Mouse (Mus musculus): ENCODE results near the gene Rcsd1. TPM values are rescaled to one million over a fixed set of nuclear protein-coding genes. Genes with fewer than 3 reads are reported as not detected.
A peak's percentile ranks its signal among the peaks of the same experiment; 100 is the strongest.

Rcsd1 gene
- polyA plus RNA-seq, 1 experiment from 2014 or later: 53.7 TPM

GRCm38 (mm10) chr1:165634151-165634884 is 75.2 kb downstream of the Rcsd1 start, which contains the start of gene Mpzl1:
Gene Mpzl1 (minus strand): TSS chr1:165634538.
- ATAC-seq (replicated peaks; ENCODE audit: low FRiP score, low read depth) (peak; percentile 99), DNase-seq (ENCODE audit: low spot score) (peak; percentile 99)
- peak within 1 kb of the TSS; percentile 76 for H3K4me2 ChIP-seq (ENCODE audit: low read length)
- WGBS: under 1% methylated on average over 67 of the region's 73 CpGs
- peak within 1 kb of the TSS; percentile 88 for H3K4me3 ChIP-seq (replicated peaks; ENCODE audit: low read depth, low read length)
- peaks cover 30% of the 10 kb centered on the region for H3K4me1 ChIP-seq (replicated peaks; ENCODE audit: insufficient read depth, low read length)
- H3K27ac ChIP-seq: peak within 1 kb of the TSS; percentile 97
- H3K9ac ChIP-seq (ENCODE audit: low read depth, low read length): peak within 1 kb of the TSS; percentile 95
- TF ChIP-seq CTCF (IDR thresholded peaks at IDR 0.05; ENCODE audit: low read depth): peak; percentile 40
- no peaks in the 10 kb centered on the region for H3K36me3 ChIP-seq (ENCODE audit: insufficient read depth, low read length)
- no peaks in the 10 kb centered on the region for H3K9me3 ChIP-seq (replicated peaks; ENCODE audit: low read length)
- H3K27me3 ChIP-seq (ENCODE audit: insufficient read depth, low read length): no peaks in the 10 kb centered on the region

- 1% methylated on average over 12 of the region's 12 CpGs for WGBS
- TF ChIP-seq CTCF (IDR thresholded peaks at IDR 0.05; ENCODE audit: low read depth): no peak
- H3K27me3 ChIP-seq (ENCODE audit: insufficient read depth, low read length): no peaks in the 10 kb centered on the region
- peak overlapping the region; percentile 88 for H3K4me3 ChIP-seq (replicated peaks; ENCODE audit: low read depth, low read length)
- H3K9ac ChIP-seq (ENCODE audit: low read depth, low read length): peak overlapping the region; percentile 95
- peaks cover 32% of the 10 kb centered on the region for H3K4me1 ChIP-seq (replicated peaks; ENCODE audit: insufficient read depth, low read length)
- DNase-seq (ENCODE audit: low spot score) (peak; percentile 53), ATAC-seq (replicated peaks; ENCODE audit: low FRiP score, low read depth) (no peak)
- no peak overlapping the region for H3K27ac ChIP-seq
- no peaks in the 10 kb centered on the region for H3K36me3 ChIP-seq (ENCODE audit: insufficient read depth, low read length)
- H3K4me2 ChIP-seq (ENCODE audit: low read length): peak overlapping the region; percentile 76
- no peaks in the 10 kb centered on the region for H3K9me3 ChIP-seq (replicated peaks; ENCODE audit: low read length)
Observed at GRCm38 (mm10) chr1:165633345-165633744, 76.2 kb downstream of the Rcsd1 start.

- DNase-seq (ENCODE audit: low spot score) (no peak), ATAC-seq (replicated peaks; ENCODE audit: low FRiP score, low read depth) (no peak)
- Histone ChIP-seq H3K27ac (no peak overlapping the region), H3K4me3 (replicated peaks; ENCODE audit: low read depth, low read length) (no peak overlapping the region), H3K9me3 (replicated peaks; ENCODE audit: low read length) (no peaks in the 10 kb centered on the region), H3K36me3 (ENCODE audit: insufficient read depth, low read length) (no peaks in the 10 kb centered on the region), H3K27me3 (ENCODE audit: insufficient read depth, low read length) (no peaks in the 10 kb centered on the region), H3K4me1 (replicated peaks; ENCODE audit: insufficient read depth, low read length) (peaks cover 34% of the 10 kb centered on the region), H3K9ac (ENCODE audit: low read depth, low read length) (no peak overlapping the region), H3K4me2 (ENCODE audit: low read length) (no peak overlapping the region)
- TF ChIP-seq CTCF (IDR thresholded peaks at IDR 0.05; ENCODE audit: low read depth): 0 out of 2 replicates have a peak, but pooled peaks have one; percentile 27
- 68% methylated on average over 8 of the region's 8 CpGs for WGBS
Observed at GRCm38 (mm10) chr1:165631136-165631535, 78.4 kb downstream of the Rcsd1 start.

GRCm38 (mm10) chr1:165629975-165630374 is 79.6 kb downstream of the Rcsd1 start:
- peaks cover 27% of the 10 kb centered on the region for H3K4me1 ChIP-seq (replicated peaks; ENCODE audit: insufficient read depth, low read length)
- no peak for ATAC-seq (replicated peaks; ENCODE audit: low FRiP score, low read depth)
- H3K27ac ChIP-seq: 0 out of 2 replicates have a peak overlapping the region, but pooled peaks have one; percentile 20
- TF ChIP-seq CTCF (IDR thresholded peaks at IDR 0.05; ENCODE audit: low read depth): no peak
- H3K4me3 ChIP-seq (replicated peaks; ENCODE audit: low read depth, low read length): no peak overlapping the region
- H3K27me3 ChIP-seq (ENCODE audit: insufficient read depth, low read length): no peaks in the 10 kb centered on the region
- no peaks in the 10 kb centered on the region for H3K9me3 ChIP-seq (replicated peaks; ENCODE audit: low read length)
- no peaks in the 10 kb centered on the region for H3K36me3 ChIP-seq (ENCODE audit: insufficient read depth, low read length)
- 41% methylated on average over 8 of the region's 8 CpGs for WGBS
- no peak overlapping the region for H3K9ac ChIP-seq (ENCODE audit: low read depth, low read length)
- no peak for DNase-seq (ENCODE audit: low spot score)
- H3K4me2 ChIP-seq (ENCODE audit: low read length): peak overlapping the region; percentile 9; the same call in 1 of the 2 replicates

- Histone ChIP-seq H3K4me2 (ENCODE audit: low read length) (no peak overlapping the region), H3K9ac (ENCODE audit: low read depth, low read length) (no peak overlapping the region), H3K4me3 (replicated peaks; ENCODE audit: low read depth, low read length) (no peak overlapping the region), H3K36me3 (ENCODE audit: insufficient read depth, low read length) (no peaks in the 10 kb centered on the region), H3K9me3 (replicated peaks; ENCODE audit: low read length) (no peaks in the 10 kb centered on the region), H3K27me3 (ENCODE audit: insufficient read depth, low read length) (no peaks in the 10 kb centered on the region), H3K4me1 (replicated peaks; ENCODE audit: insufficient read depth, low read length) (peaks cover 27% of the 10 kb centered on the region), H3K27ac (no peak overlapping the region)
- WGBS: 82% methylated on average over 1 of the region's 1 CpGs
- DNase-seq (ENCODE audit: low spot score): no peak
- no peak for ATAC-seq (replicated peaks; ENCODE audit: low FRiP score, low read depth)
- TF ChIP-seq CTCF (IDR thresholded peaks at IDR 0.05; ENCODE audit: low read depth): no peak
Observed at GRCm38 (mm10) chr1:165628603-165629002, 81.0 kb downstream of the Rcsd1 start.

- H3K4me3 ChIP-seq (replicated peaks; ENCODE audit: low read depth, low read length): no peak overlapping the region
- TF ChIP-seq CTCF (IDR thresholded peaks at IDR 0.05; ENCODE audit: low read depth): no peak
- peaks cover 3% of the 10 kb centered on the region; the same call in 1 of the 2 replicates for H3K36me3 ChIP-seq (ENCODE audit: insufficient read depth, low read length)
- H3K27me3 ChIP-seq (ENCODE audit: insufficient read depth, low read length): no peaks in the 10 kb centered on the region
- H3K27ac ChIP-seq: no peak overlapping the region
- no peak overlapping the region for H3K4me2 ChIP-seq (ENCODE audit: low read length)
- H3K9ac ChIP-seq (ENCODE audit: low read depth, low read length): no peak overlapping the region
- H3K4me1 ChIP-seq (replicated peaks; ENCODE audit: insufficient read depth, low read length): peaks cover 18% of the 10 kb centered on the region
- ATAC-seq (replicated peaks; ENCODE audit: low FRiP score, low read depth): 0 out of 2 replicates have a peak, but pooled peaks have one; percentile 31
- 33% methylated on average over 5 of the region's 5 CpGs for WGBS
- no peaks in the 10 kb centered on the region for H3K9me3 ChIP-seq (replicated peaks; ENCODE audit: low read length)
- DNase-seq (ENCODE audit: low spot score): peak; percentile 54
Observed at GRCm38 (mm10) chr1:165625896-165626295, 83.7 kb downstream of the Rcsd1 start.
